12 mouse cellular contexts compared by ENCODE assay signal in the genomic region with DNA sequence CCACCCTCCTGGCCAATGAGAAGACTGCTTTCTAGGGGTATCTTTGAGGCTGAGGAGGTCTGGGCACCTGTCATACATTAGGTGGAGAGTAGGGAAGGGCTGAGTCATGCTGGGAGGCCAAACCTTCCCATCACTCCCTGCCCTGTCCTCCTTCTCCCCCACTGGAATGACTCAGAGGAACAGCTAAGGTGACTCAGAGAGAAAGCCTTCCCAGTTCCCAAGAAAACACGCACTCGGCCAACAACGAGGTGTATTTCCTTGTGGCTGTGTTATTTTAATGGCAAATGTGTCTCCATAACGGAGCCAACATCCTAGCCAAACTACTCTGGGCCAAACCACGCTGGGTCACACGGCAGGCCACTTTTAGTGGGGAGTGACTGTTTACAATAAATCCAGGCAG.
DNase-seq lines count a peak whose midpoint lies in the region; ATAC-seq and TF ChIP-seq lines count a peak whose summit lies in the region.
"Had no signal": no experiment of that assay in that cellular context is flagged by ENCODE, and none has a peak within 500 bp of the region (broad histone marks: within the 10 kb centered on the region; RNA-seq: fewer than 3 reads in every experiment).

No protein-coding gene starts in this region.

- H3K36me3 ChIP-seq in limb, embryonic 11.5 days (ENCODE audit: control insufficient read depth, insufficient read depth, low read length), result no peaks in the 10 kb centered on the region
- H3K36me3 ChIP-seq in limb, embryonic 10.5 days, result no peaks in the 10 kb centered on the region
- H3K36me3 ChIP-seq in ES-E14 (ENCODE audit: control insufficient read depth, insufficient read depth, low read length, poor library complexity, severe bottlenecking), result no peaks in the 10 kb centered on the region
- no peaks in the 10 kb centered on the region for H3K36me3 ChIP-seq in heart, postnatal 0 days (replicated peaks; ENCODE audit: control insufficient read depth, insufficient read depth, low read length)
- H3K36me3 ChIP-seq: G1E; hindbrain, embryonic 15.5 days; liver, embryonic 15.5 days; stomach, embryonic 15.5 days had no signal

- ATAC-seq in limb, embryonic 11.5 days (ENCODE audit: insufficient number of reproducible peaks, low FRiP score, low TSS enrichment, low read depth), result no peak
- ATAC-seq in heart, postnatal 0 days (ENCODE audit: insufficient read depth, low read depth), result peak; percentile 49; the same call in 1 of the 2 replicates
- ATAC-seq: forebrain, embryonic 14.5 days had no signal

- in situ Hi-C loops in ES-E14 (cut with MboI; ENCODE audit: low sequenced_read_pairs in 2 of 2, unreplicated experiment in 2 of 2), result no loop called here

- peak; percentile 18 for DNase-seq in limb, embryonic 11.5 days (ENCODE audit: low spot score)
- no peak for DNase-seq in limb, embryonic 10.5 days (ENCODE audit: low spot score)
- DNase-seq in ES-E14 (ENCODE audit: low read depth, low spot score), result no peak
- DNase-seq in adrenal gland, postnatal 10 days, result peak; percentile 24
- peak; percentile 21 for DNase-seq in heart, postnatal 0 days (ENCODE audit: low spot score)
- no peak for DNase-seq in layer of hippocampus, postnatal 25 days (ENCODE audit: extremely low spot score in 1 of 2, low spot score in 1 of 2)
- no peak for DNase-seq in cerebellum, adult 18-20 months

- TF ChIP-seq CTCF in heart, postnatal 0 days (IDR thresholded peaks at IDR 0.05; ENCODE audit: low read depth), result no peak

- no peaks in the 10 kb centered on the region for H3K9me3 ChIP-seq in limb, embryonic 11.5 days (ENCODE audit: control insufficient read depth, low read length)
- no peaks in the 10 kb centered on the region for H3K9me3 ChIP-seq in limb, embryonic 10.5 days (replicated peaks)
- H3K9me3 ChIP-seq in ES-E14 (ENCODE audit: control insufficient read depth, insufficient read depth, low read depth, low read length), result no peaks in the 10 kb centered on the region
- H3K9me3 ChIP-seq in heart, postnatal 0 days (replicated peaks; ENCODE audit: control insufficient read depth, low read length), result no peaks in the 10 kb centered on the region
- H3K9me3 ChIP-seq: G1E; hindbrain, embryonic 15.5 days; liver, embryonic 15.5 days; stomach, embryonic 15.5 days had no signal

- no peak for TF ChIP-seq EP300 in heart, postnatal 0 days (IDR thresholded peaks at IDR 0.05; ENCODE audit: low read depth)

- no peak overlapping the region for H3K27ac ChIP-seq in limb, embryonic 11.5 days (replicated peaks; ENCODE audit: low read depth, low read length)
- H3K27ac ChIP-seq in limb, embryonic 10.5 days, result no peak overlapping the region
- H3K27ac ChIP-seq in ES-E14 (ENCODE audit: insufficient read depth, low read depth, low read length, poor library complexity, severe bottlenecking), result no peak overlapping the region
- no peak overlapping the region for H3K27ac ChIP-seq in heart, postnatal 0 days (ENCODE audit: low read depth)
- H3K27ac ChIP-seq: hindbrain, embryonic 15.5 days; liver, embryonic 15.5 days; stomach, embryonic 15.5 days had no signal

- 62% methylated on average over 6 of the region's 6 CpGs for WGBS in limb, embryonic 11.5 days
- 87% methylated on average over 6 of the region's 6 CpGs for WGBS in limb, embryonic 10.5 days
- WGBS in heart, postnatal 0 days, result 69% methylated on average over 6 of the region's 6 CpGs

- no peak overlapping the region for H3K4me2 ChIP-seq in limb, embryonic 11.5 days (ENCODE audit: low read depth, severe bottlenecking)
- no peak overlapping the region for H3K4me2 ChIP-seq in heart, postnatal 0 days (ENCODE audit: low read depth, low read length)
- H3K4me2 ChIP-seq: hindbrain, embryonic 15.5 days; liver, embryonic 15.5 days; stomach, embryonic 15.5 days had no signal

- H3K27me3 ChIP-seq in limb, embryonic 11.5 days (ENCODE audit: control insufficient read depth, insufficient read depth, low read length), result no peaks in the 10 kb centered on the region
- no peaks in the 10 kb centered on the region for H3K27me3 ChIP-seq in limb, embryonic 10.5 days (ENCODE audit: low read depth, poor library complexity, severe bottlenecking)
- no peaks in the 10 kb centered on the region for H3K27me3 ChIP-seq in heart, postnatal 0 days (ENCODE audit: control insufficient read depth, insufficient read depth, low read length)
- H3K27me3 ChIP-seq: hindbrain, embryonic 15.5 days; liver, embryonic 15.5 days; stomach, embryonic 15.5 days had no signal

- H3K9ac ChIP-seq in limb, embryonic 11.5 days (ENCODE audit: low read length), result no peak overlapping the region
- no peak overlapping the region for H3K9ac ChIP-seq in ES-E14 (ENCODE audit: insufficient read depth, low read depth, low read length, poor library complexity, severe bottlenecking)
- H3K9ac ChIP-seq in heart, postnatal 0 days (replicated peaks; ENCODE audit: low read depth, low read length), result no peak overlapping the region
- H3K9ac ChIP-seq: hindbrain, embryonic 15.5 days; liver, embryonic 15.5 days; stomach, embryonic 15.5 days had no signal

- H3K4me3 ChIP-seq in limb, embryonic 11.5 days (ENCODE audit: low read depth, low read length), result no peak overlapping the region
- no peak overlapping the region for H3K4me3 ChIP-seq in limb, embryonic 10.5 days
- no peak overlapping the region for H3K4me3 ChIP-seq in ES-E14 (ENCODE audit: insufficient read depth in 1 of 2, low read depth in 1 of 2, low read length in 2 of 2, poor library complexity in 1 of 2, severe bottlenecking in 1 of 2)
- no peak overlapping the region for H3K4me3 ChIP-seq in heart, postnatal 0 days (ENCODE audit: low read depth, low read length)
- H3K4me3 ChIP-seq: hindbrain, embryonic 15.5 days; liver, embryonic 15.5 days; stomach, embryonic 15.5 days had no signal

- peaks cover 17% of the 10 kb centered on the region for H3K4me1 ChIP-seq in limb, embryonic 11.5 days (ENCODE audit: control insufficient read depth, insufficient read depth, low read length)
- peaks cover 69% of the 10 kb centered on the region for H3K4me1 ChIP-seq in limb, embryonic 10.5 days
- no peaks in the 10 kb centered on the region for H3K4me1 ChIP-seq in ES-E14 (ENCODE audit: control insufficient read depth in 2 of 2, insufficient read depth in 2 of 2, low read length in 2 of 2, poor library complexity in 1 of 2)
- H3K4me1 ChIP-seq in heart, postnatal 0 days (ENCODE audit: control insufficient read depth, insufficient read depth), result no peaks in the 10 kb centered on the region; the same call in 1 of the 2 replicates
- H3K4me1 ChIP-seq: liver, embryonic 15.5 days; stomach, embryonic 15.5 days had no signal

TF ChIP-seq in ES-E14, 5 proteins besides CTCF, POLR2A, EP300 and RAD21:
- TF ChIP-seq HCFC1 (IDR thresholded peaks at IDR 0.05; ENCODE audit: borderline replicate concordance, insufficient read depth, low read length), result no peak
- peak; percentile 49; the same call in 1 of the 2 replicates for TF ChIP-seq MAFK (IDR thresholded peaks at IDR 0.05; ENCODE audit: insufficient read depth, low read depth, low read length)
TF ChIP-seq in ES-E14: peak in this region for 1.

Comparison
In these comparisons a context has a peak if more than half of its experiments do, and no peak if none do; other contexts are left out.
1. DNase-seq: peak in limb, embryonic 11.5 days (single experiment), adrenal gland, postnatal 10 days (single experiment) and heart, postnatal 0 days (single experiment); none in limb, embryonic 10.5 days (single experiment), ES-E14 (single experiment), layer of hippocampus, postnatal 25 days (0 of 2) and cerebellum, adult 18-20 months (0 of 2).